Mouse (Mus musculus) hindbrain, embryonic 14.5 days (tissue): Measurements from ENCODE around the gene Ak1. TPM values are rescaled to one million over a fixed set of nuclear protein-coding genes. Genes with fewer than 3 reads are reported as not detected.

Source experiments
- ATAC-seq: fragments of 200-750 bp; cut with Nextera tagmentation; 2 replicates; pipeline ENCODE4 v1.8.0; 2017; ENCODE audit warnings: moderate number of reproducible peaks, mild to moderate bottlenecking, moderate TSS enrichment, moderate library complexity; ENCODE audit not compliant: low FRiP score
- DNase-seq: peaks from one replicate; pipeline ENCODE4 v3.0.0-alpha.2; 2015; ENCODE audit warnings: low spot score
- H3K27ac ChIP-seq: fragments of 300-500 bp; sonication (generic); 2 replicates; pipeline ENCODE4 v1.5.1; 2014; ENCODE audit warnings: mild to moderate bottlenecking, moderate library complexity
- H3K27me3 ChIP-seq: fragments of 300-500 bp; sonication (generic); 2 replicates; pipeline ENCODE4 v1.6.1; 2014; ENCODE audit warnings: mild to moderate bottlenecking, low read length, mixed read lengths; ENCODE audit not compliant: control insufficient read depth, insufficient read depth
- H3K36me3 ChIP-seq: fragments of 300-500 bp; sonication (generic); replicated peaks from 2 replicates; pipeline ENCODE4 v1.6.1; 2014; ENCODE audit not compliant: control insufficient read depth, insufficient read depth
- H3K4me1 ChIP-seq: fragments of 300-500 bp; sonication (generic); replicated peaks from 2 replicates; pipeline ENCODE4 v1.6.1; 2014; ENCODE audit warnings: antibody characterized with exemption, low read length, mixed read lengths; ENCODE audit not compliant: control insufficient read depth, insufficient read depth
- H3K4me2 ChIP-seq: fragments of 300-500 bp; sonication (generic); replicated peaks from 2 replicates; pipeline ENCODE4 v1.6.1; 2014; ENCODE audit warnings: mild to moderate bottlenecking, moderate library complexity
- H3K4me3 ChIP-seq: fragments of 300-500 bp; sonication (generic); replicated peaks from 2 replicates; pipeline ENCODE4 v1.5.1; 2014; ENCODE audit warnings: mild to moderate bottlenecking, low read length
- H3K9ac ChIP-seq: fragments of 300-500 bp; sonication (generic); 2 replicates; pipeline ENCODE4 v1.6.1; 2014
- H3K9me3 ChIP-seq: fragments of 300-500 bp; sonication (generic); 2 replicates; pipeline ENCODE4 v1.6.1; 2016; ENCODE audit warnings: low read length; ENCODE audit not compliant: control insufficient read depth
- WGBS: fragments of 180-500 bp; shearing (Covaris S2); extraction: QIAGEN DNeasy Blood & Tissue Kit; methylation state at CpG from one replicate; pipeline ENCODE4 v1.1.7; 2014; 5-methylcytosine and 5-hydroxymethylcytosine counted together
- polyA plus RNA-seq: library from polyadenylated mRNA; unstranded; fragments of >200 nt; fragmentation: Nextera tagmentation; extraction: Ambion mirVana; gene quantifications from 2 replicates; pipeline ENCODE4 v1.2.1, GENCODE M21; 2014

Gene Ak1
- polyA plus RNA-seq, 1 experiment from 2014 or later = 78.1 TPM

DNA sequence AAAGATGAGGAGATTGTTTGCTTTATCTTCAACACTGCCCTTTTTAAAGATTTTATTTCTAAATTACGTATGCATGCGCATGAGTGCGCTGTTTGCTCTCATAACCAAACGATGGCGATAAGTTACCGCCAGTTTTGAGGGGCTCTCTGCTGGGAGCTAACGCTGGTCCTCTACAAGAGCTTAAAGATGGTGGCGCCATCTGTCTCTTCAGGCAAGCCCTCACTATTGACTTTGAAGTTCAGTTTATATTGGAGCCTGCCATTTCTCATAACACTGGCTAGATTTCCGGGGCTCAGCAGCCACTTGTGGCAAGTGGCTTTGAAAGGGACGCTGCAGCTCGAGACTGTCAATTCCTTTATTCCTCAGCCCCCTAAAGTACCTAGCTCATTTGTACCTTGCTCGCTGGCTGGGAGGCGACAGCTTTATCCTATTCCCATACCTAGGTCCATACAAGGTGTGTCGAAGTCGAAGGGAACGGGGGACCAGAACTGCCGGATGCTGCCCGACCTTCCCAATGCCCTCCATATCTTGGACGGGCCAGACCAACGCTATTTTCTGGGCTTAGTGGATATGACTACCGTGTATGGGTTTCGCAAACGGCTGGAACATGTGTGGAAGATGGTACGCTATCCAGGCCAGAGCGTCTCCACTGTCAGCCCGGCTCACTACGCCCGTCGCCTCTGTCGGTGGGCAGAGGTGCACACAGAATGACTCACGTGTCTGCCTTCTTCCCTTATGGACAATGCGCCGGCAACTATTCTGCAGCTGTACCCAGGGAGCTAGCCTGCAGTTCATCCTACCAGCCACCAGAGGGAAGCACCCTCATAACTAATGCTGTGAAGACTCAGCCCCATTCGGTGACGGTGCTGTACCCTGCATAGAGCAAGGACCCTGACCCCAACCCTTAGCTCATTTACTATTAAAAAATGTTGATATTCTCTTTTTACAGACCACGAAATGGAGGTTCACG lies 38.4 kb upstream of the Ak1 start:
- peak; percentile 70 for ATAC-seq
- Histone ChIP-seq H3K27me3 (peaks cover 18% of the 10 kb centered on the region), H3K36me3 (no peaks in the 10 kb centered on the region), H3K4me1 (peaks cover 13% of the 10 kb centered on the region), H3K4me2 (peak overlapping the region; percentile 54), H3K9ac (peak overlapping the region; percentile 50), H3K27ac (no peak overlapping the region), H3K9me3 (no peaks in the 10 kb centered on the region), H3K4me3 (peak overlapping the region; percentile 21)
- DNase-seq = peak; percentile 88
- WGBS = 14% methylated on average over 37 of the region's 37 CpGs

DNA sequence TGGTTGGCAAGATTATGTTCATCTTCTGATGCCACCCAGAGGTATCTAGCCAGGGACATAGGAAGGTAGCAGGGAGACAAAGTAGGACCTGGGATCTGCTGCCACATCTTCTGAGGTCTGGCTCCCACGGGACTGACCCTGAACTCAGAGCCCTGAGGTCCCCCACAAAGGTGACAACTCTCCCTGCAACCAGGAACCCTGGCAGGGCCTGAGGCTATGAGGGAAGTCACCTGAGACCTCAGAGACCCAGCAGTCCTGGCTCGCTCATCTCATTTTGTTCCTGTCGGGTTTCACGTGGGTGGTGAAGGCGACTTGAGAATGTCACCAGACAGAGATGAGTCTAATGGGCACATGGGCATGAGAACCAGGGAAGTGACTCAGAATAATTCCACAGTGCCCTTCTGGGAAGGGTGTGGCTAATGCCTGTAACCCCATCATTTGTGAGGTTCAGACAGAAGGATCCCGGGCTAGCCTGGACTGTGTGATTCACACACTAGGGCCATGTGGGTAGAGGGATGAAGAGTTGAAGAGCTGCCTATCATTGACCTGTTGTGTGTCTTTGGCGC lies 36.3 kb upstream of the Ak1 start:
- DNase-seq (no peak), ATAC-seq (no peak)
- Histone ChIP-seq H3K4me3 (no peak overlapping the region), H3K9ac (no peak overlapping the region), H3K4me2 (no peak overlapping the region), H3K36me3 (no peaks in the 10 kb centered on the region), H3K27ac (no peak overlapping the region), H3K4me1 (peaks cover 27% of the 10 kb centered on the region), H3K9me3 (no peaks in the 10 kb centered on the region), H3K27me3 (peaks cover 4% of the 10 kb centered on the region; the same call in 1 of the 2 replicates)
- WGBS = 85% methylated on average over 7 of the region's 7 CpGs

DNA sequence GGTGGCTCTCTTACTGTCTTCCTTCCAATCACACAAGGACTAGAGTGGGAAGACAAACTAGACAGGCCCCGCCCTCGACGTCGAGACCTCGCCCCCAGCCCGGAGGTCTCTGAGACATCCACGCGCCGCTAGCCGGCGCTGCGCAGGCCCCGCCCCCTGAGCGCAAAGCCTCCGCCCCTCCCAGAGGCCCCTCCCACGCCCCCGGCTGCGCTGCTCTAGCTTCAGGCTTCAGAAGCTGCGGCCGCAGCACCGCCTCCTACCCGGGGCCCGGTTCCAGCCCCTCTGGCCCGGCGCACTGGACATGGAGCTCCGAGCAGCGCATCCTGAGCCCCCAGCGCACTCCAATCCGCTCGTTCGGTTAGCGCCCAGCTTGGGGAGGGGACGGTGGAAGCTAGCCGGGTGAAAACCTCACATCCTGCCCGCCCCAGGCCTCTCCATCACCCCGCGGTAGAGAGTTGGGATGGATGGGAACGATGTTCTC lies 34.6 kb upstream of the Ak1 start, which contains the start of gene St6galnac4:
St6galnac4 (plus strand) TSS at position 225 of the 481 bp plus-strand sequence.
- DNase-seq (peak; percentile 89), ATAC-seq (peak; percentile 86)
- H3K27ac ChIP-seq = no peak within 1 kb of the TSS; the same call in 1 of the 2 replicates
- H3K9me3 ChIP-seq = no peaks in the 10 kb centered on the region
- peaks cover 27% of the 10 kb centered on the region for H3K4me1 ChIP-seq
- peak within 1 kb of the TSS; percentile 51 for H3K4me2 ChIP-seq
- H3K36me3 ChIP-seq = no peaks in the 10 kb centered on the region
- H3K9ac ChIP-seq = peak within 1 kb of the TSS; percentile 61
- H3K27me3 ChIP-seq = peaks cover 4% of the 10 kb centered on the region; the same call in 1 of the 2 replicates
- H3K4me3 ChIP-seq = peak within 1 kb of the TSS; percentile 43
- under 1% methylated on average over 38 of the region's 38 CpGs for WGBS

DNA sequence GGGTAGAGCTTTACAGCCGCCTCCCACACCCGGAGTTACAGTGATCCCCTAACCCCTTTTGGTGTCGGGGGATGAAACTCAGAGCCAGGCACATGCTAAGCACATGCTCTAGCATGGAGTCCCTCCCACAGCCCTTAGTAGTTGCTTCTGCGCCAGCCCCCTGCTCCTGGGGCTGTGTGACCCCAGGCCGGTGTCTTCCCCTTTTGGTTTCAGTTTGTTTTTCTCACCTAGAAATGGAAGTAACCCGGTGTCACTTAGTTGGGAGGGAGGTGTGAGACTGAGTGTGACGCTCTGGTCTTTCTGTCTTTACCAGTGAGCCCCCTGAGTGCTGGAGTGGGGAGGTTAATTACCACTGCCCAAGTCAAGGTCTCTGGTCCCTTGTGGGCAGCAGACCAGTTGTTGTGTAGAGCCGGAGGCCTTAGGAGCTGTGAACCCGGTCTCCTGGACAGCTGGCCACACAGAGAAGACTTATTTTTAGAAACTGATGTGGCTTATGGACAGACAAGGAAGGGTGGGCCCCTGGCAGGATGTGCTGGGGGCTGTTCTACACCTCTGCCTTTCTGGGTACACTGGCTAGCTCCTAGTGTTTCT lies 33.7 kb upstream of the Ak1 start:
- 54% methylated on average over 9 of the region's 9 CpGs for WGBS
- H3K9me3 ChIP-seq = no peaks in the 10 kb centered on the region
- H3K4me2 ChIP-seq = peak overlapping the region; percentile 51
- no peak overlapping the region for H3K27ac ChIP-seq
- H3K27me3 ChIP-seq = no peaks in the 10 kb centered on the region
- H3K4me1 ChIP-seq = peaks cover 27% of the 10 kb centered on the region
- peak overlapping the region; percentile 61 for H3K9ac ChIP-seq
- ATAC-seq = no peak
- DNase-seq = no peak
- peak overlapping the region; percentile 43 for H3K4me3 ChIP-seq
- H3K36me3 ChIP-seq = no peaks in the 10 kb centered on the region

DNA sequence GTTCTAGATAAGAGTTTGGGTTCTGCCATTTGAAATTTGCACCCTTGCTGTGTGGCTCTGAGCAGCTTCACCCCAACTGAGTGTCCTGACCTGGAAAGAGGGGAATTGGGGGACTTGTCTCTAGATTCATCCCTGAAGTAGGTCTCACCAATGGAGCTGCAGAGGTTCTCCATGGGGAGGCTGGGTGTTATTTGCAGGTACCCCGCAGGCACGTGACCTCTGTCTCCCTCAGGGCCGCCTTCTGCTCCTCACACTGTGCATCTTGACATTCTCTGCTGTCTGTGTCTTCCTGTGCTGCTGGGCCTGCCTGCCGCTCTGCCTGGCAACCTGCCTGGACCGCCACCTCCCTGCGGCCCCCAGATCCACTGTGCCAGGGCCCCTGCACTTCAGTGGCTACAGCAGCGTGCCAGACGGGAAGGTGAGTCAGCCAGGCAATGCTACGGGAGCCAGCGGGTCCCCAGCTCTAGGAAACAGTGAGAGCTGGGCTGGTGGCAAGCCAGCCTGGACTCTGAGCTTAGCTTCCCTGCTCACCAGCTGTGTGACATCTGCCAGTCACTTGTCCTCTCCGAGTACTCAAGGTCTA lies 32.3 kb upstream of the Ak1 start:
- no peaks in the 10 kb centered on the region for H3K36me3 ChIP-seq
- no peak for DNase-seq

DNA sequence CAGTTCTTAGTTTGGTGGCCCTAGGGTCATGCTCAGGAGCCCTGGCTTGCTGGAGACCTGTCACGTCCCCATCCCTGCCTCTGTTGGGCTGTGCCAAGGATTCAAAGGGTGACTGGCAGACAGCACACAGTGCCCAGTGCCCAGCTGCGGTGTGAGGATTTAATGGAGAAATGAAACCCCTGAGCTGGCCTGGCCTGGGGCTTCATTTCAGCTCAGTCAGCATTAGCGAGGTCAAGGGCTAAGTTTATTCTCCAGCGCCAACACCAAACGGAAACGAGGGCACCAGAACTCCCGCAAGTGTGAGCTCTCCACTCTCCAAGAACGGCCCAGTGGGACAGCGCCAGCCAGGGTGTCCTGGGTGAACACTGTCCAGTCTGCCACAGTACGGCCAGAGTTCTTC lies 31.3 kb upstream of the Ak1 start:
- Histone ChIP-seq H3K36me3 (peaks cover 6% of the 10 kb centered on the region), H3K4me1 (peaks cover 27% of the 10 kb centered on the region), H3K27ac (no peak overlapping the region), H3K4me3 (no peak overlapping the region), H3K9me3 (no peaks in the 10 kb centered on the region), H3K9ac (no peak overlapping the region), H3K27me3 (no peaks in the 10 kb centered on the region), H3K4me2 (no peak overlapping the region)
- DNase-seq (no peak), ATAC-seq (no peak)
- 74% methylated on average over 10 of the region's 10 CpGs for WGBS

More for the DNA sequence above, 32.3 kb upstream of the Ak1 start:
- H3K9me3 ChIP-seq = no peaks in the 10 kb centered on the region
- H3K4me2 ChIP-seq = no peak overlapping the region
- ATAC-seq = no peak
- no peak overlapping the region for H3K27ac ChIP-seq
- 62% methylated on average over 11 of the region's 11 CpGs for WGBS
- no peak overlapping the region for H3K4me3 ChIP-seq
- peaks cover 27% of the 10 kb centered on the region for H3K4me1 ChIP-seq
- no peaks in the 10 kb centered on the region for H3K27me3 ChIP-seq
- no peak overlapping the region for H3K9ac ChIP-seq

DNA sequence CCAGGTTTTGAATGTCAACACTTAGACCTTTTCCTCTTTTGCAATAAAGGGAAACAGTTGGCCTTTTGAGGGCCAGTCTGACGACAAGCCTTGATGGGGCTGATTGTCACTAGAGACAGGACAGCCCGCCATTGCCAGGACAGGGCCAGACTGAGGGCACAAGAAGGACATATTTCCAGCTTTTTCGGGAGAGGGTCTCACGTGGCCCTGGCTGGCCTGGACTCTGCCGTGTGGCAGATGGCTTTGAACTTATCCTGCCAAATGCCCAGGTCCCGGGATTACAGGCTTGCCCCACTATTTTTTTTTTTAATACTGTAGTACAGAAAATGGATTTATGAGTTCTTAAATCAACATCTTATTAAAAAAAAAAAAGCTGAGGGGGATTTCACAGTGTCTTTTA lies 30.3 kb upstream of the Ak1 start:
- Histone ChIP-seq H3K9ac (no peak overlapping the region), H3K36me3 (peaks cover 13% of the 10 kb centered on the region), H3K4me1 (peaks cover 27% of the 10 kb centered on the region), H3K4me3 (no peak overlapping the region), H3K27me3 (no peaks in the 10 kb centered on the region), H3K27ac (no peak overlapping the region), H3K9me3 (no peaks in the 10 kb centered on the region), H3K4me2 (no peak overlapping the region)
- no peak for DNase-seq
- ATAC-seq = no peak
- WGBS = 86% methylated on average over 6 of the region's 6 CpGs

DNA sequence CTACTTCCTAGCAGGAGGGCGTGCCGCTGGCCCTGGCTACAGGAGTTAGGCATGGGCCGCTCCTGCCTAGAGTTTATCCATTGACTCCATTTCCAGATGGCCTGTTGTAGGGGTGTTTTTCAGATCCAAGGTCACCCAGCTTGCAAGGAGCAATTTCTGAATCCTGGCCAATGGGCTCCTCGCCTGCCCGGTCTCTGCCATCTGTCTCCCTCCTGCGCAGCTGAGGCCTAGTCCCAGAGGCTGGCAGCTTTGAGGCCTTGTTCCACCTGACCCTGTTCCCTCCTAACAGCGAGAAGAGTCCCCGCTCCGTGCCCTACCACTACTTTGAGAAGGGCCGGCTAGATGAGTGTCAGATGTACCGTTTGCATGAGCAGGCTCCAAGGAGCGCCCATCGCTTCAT lies 24.8 kb upstream of the Ak1 start:
- ATAC-seq (no peak), DNase-seq (no peak)
- H3K4me2 ChIP-seq = no peak overlapping the region
- H3K4me1 ChIP-seq = no peaks in the 10 kb centered on the region
- 79% methylated on average over 13 of the region's 13 CpGs for WGBS
- no peak overlapping the region for H3K9ac ChIP-seq
- H3K4me3 ChIP-seq = no peak overlapping the region
- no peaks in the 10 kb centered on the region for H3K9me3 ChIP-seq
- H3K36me3 ChIP-seq = peaks cover 13% of the 10 kb centered on the region
- H3K27ac ChIP-seq = no peak overlapping the region
- H3K27me3 ChIP-seq = no peaks in the 10 kb centered on the region

DNA sequence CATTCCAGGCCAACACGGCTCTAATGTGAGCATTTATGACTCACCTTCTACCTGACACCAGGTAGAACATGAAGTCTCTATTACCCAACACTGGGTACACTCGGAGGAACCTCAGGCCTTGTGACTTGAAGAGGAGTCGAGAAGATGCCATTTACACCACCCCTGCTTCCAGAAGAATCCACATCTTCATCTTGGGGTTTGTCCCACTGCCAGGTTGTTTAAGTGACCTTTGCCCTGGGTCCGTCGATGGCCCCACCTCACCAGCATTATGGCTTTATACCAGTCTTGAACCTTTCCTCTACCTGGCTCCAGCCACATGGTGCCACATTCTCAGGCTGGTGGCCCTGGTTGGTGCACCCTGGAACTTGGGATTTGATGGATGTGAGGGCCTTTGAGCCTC lies 24.3 kb upstream of the Ak1 start:
- no peak for DNase-seq

More for the DNA sequence above, 24.3 kb upstream of the Ak1 start:
- Histone ChIP-seq H3K9me3 (no peaks in the 10 kb centered on the region), H3K27ac (no peak overlapping the region), H3K4me3 (no peak overlapping the region), H3K27me3 (no peaks in the 10 kb centered on the region), H3K9ac (no peak overlapping the region), H3K36me3 (peaks cover 13% of the 10 kb centered on the region), H3K4me1 (no peaks in the 10 kb centered on the region), H3K4me2 (no peak overlapping the region)
- no peak for ATAC-seq
- 90% methylated on average over 5 of the region's 5 CpGs for WGBS
